Mouse (Mus musculus): ENCODE data around the gene Clec3b. TPM values are rescaled to one million over a fixed set of nuclear protein-coding genes. Genes with fewer than 3 reads are reported as not detected.

Clec3b gene
- polyA plus RNA-seq, 1 experiment from 2014 or later: 0.99 TPM

DNA sequence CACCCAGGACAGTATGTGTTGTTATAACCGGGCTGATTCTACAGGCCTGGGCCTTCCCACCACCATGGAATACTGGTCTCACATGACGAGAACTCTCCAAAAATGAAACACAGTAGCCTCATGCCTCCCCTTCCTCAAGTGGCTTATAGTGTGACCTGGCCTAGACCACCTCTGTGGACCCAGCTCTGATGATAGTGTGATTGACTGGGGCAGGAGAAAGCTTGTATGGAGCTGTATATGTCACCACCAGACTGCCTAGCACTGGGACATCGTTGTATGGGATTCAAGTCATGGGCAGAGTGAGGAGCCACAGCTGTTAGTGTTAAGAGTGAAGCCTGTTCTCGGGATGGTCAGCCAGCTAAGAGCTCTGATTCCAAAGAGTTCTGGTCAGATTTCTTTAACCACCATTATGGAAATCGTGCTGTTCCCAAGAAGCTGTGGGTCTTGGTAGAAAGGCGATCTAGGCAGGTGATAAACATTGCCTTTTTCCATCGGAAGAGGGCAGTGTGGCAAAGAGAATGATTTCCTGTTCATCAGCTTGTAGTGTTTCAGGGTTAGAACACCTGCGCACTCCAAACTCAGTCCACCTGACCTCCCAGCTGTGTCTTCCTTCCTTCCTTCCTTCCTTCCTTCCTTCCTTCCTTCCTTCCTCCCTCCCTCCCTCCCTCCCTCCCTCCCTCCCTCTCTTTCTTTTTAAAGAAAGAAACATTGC lies 7.5 kb downstream of the Clec3b start:
- no peaks in the 10 kb centered on the region for H3K4me1 ChIP-seq (replicated peaks)
- no peaks in the 10 kb centered on the region for H3K27me3 ChIP-seq
- no peaks in the 10 kb centered on the region for H3K9me3 ChIP-seq
- WGBS: 58% methylated on average over 8 of the region's 8 CpGs
- no peaks in the 10 kb centered on the region for H3K36me3 ChIP-seq
- no peak overlapping the region for H3K4me3 ChIP-seq
- H3K4me2 ChIP-seq: no peak overlapping the region
- H3K9ac ChIP-seq: no peak overlapping the region
- no peak for ATAC-seq (ENCODE audit: low read depth)
- no peak overlapping the region for H3K27ac ChIP-seq (replicated peaks)

- H3K27ac ChIP-seq (replicated peaks): no peak overlapping the region
- no peak overlapping the region for H3K4me2 ChIP-seq
- no peak overlapping the region for H3K9ac ChIP-seq
- no peaks in the 10 kb centered on the region for H3K27me3 ChIP-seq
- no peak overlapping the region for H3K4me3 ChIP-seq
- WGBS: 65% methylated on average over 7 of the region's 7 CpGs
- H3K36me3 ChIP-seq: no peaks in the 10 kb centered on the region
- no peaks in the 10 kb centered on the region for H3K9me3 ChIP-seq
- H3K4me1 ChIP-seq (replicated peaks): no peaks in the 10 kb centered on the region
- ATAC-seq (ENCODE audit: low read depth): no peak
These were observed 8.6 kb downstream of the Clec3b start for GRCm38 (mm10) chr9:123159330-123159729.

- Histone ChIP-seq H3K4me2 (no peak overlapping the region), H3K36me3 (no peaks in the 10 kb centered on the region), H3K4me3 (no peak overlapping the region), H3K27ac (replicated peaks) (no peak overlapping the region), H3K9ac (no peak overlapping the region), H3K9me3 (no peaks in the 10 kb centered on the region), H3K27me3 (no peaks in the 10 kb centered on the region), H3K4me1 (replicated peaks) (peaks cover 10% of the 10 kb centered on the region)
- 79% methylated on average over 2 of the region's 2 CpGs for WGBS
- no peak for ATAC-seq (ENCODE audit: low read depth)
These were observed 11.0 kb downstream of the Clec3b start for GRCm38 (mm10) chr9:123161792-123162191.

GRCm38 (mm10) chr9:123162985-123163694 lies 12.4 kb downstream of the Clec3b start:
- Histone ChIP-seq H3K27ac (replicated peaks) (no peak overlapping the region), H3K4me3 (no peak overlapping the region), H3K36me3 (no peaks in the 10 kb centered on the region), H3K4me1 (replicated peaks) (peaks cover 10% of the 10 kb centered on the region), H3K9me3 (no peaks in the 10 kb centered on the region), H3K9ac (no peak overlapping the region), H3K27me3 (no peaks in the 10 kb centered on the region), H3K4me2 (no peak overlapping the region)
- ATAC-seq (ENCODE audit: low read depth): 0 out of 2 replicates have a peak, but pooled peaks have one; percentile 34
- WGBS: 85% methylated on average over 4 of the region's 4 CpGs

DNA sequence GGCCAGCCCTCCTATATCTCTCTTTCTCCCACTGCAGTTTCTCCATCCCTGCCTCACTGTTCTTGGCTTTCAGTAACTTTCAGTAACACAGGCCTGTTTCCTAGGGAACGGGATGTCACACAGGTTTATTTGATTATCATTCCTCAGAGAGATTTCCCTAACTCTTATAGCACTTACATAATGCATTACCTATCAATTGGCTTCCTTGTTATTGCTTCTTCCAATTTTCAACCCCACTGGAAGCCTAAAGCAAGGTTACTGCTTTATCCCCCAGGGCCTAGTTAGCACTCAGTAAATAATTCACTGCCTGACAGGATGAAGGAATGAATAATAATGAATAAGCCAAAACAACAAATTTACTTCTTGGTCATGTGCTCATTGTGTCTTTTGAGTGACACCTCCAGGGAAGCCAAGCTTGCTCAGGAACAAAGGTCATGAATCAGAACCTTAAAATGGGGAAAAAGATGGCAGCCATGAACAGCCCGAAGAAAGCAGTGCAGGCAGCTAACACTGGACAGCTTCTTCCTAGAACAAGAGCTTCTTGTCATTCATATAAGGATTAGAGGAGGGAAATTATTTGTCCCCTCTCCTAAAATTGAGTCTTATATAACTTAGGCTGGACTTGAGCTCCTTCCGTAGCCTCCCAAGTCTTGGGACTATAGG lies 15.2 kb downstream of the Clec3b start:
- 0 out of 2 replicates have a peak, but pooled peaks have one; percentile 32 for ATAC-seq (ENCODE audit: low read depth)
- Histone ChIP-seq H3K4me1 (replicated peaks) (peaks cover 10% of the 10 kb centered on the region), H3K4me3 (no peak overlapping the region), H3K9ac (no peak overlapping the region), H3K9me3 (no peaks in the 10 kb centered on the region), H3K27ac (replicated peaks) (no peak overlapping the region), H3K36me3 (no peaks in the 10 kb centered on the region), H3K4me2 (no peak overlapping the region), H3K27me3 (no peaks in the 10 kb centered on the region)
- 71% methylated on average over 3 of the region's 3 CpGs for WGBS

DNA sequence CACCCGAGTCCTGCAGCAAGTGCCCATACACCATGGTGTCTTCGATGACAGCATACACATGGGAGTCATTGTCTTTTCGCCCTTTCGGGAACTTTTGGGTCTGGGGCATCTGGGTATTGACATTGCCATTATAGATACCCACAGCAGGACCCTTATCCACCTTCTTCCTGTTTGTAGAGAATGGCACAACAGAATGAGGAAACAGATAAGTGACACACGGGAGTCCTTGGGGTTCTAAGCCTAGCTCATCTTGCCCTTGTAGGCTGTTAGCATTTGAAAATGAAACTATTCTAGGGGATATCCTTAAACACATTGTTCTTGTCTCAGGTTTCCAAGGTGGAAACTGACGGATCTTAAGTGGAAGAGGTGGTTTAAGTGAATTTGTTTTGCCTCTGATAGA lies 23.0 kb downstream of the Clec3b start:
- Histone ChIP-seq H3K27ac (replicated peaks) (no peak overlapping the region), H3K9ac (no peak overlapping the region), H3K9me3 (no peaks in the 10 kb centered on the region), H3K27me3 (no peaks in the 10 kb centered on the region), H3K36me3 (no peaks in the 10 kb centered on the region), H3K4me3 (no peak overlapping the region), H3K4me1 (replicated peaks) (0 out of 2 replicates have a peak, but pooled peaks cover 5% of the 10 kb centered on the region), H3K4me2 (no peak overlapping the region)
- WGBS: 95% methylated on average over 6 of the region's 6 CpGs
- no peak for ATAC-seq (ENCODE audit: low read depth)

DNA sequence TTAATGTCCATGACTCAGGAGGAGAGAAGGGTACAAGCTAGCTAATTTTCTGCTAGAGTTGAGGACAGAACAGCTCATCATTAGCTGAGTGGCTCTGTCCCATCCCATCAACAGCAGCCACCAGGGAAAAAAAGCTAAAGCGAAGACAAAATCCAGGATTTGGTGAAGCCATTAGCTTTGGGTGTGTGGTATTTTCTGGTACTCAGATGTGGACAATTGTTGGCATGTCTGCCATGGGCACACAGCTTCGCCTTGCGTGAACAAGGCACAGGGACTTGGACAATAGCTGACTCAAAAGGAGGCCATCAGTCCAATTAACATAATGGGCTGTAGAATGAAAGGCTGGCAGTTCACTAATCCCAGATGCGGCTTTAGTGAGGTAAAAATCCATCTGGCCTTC lies 23.6 kb downstream of the Clec3b start:
- no peak overlapping the region for H3K27ac ChIP-seq (replicated peaks)
- ATAC-seq (ENCODE audit: low read depth): no peak
- H3K4me3 ChIP-seq: no peak overlapping the region
- 41% methylated on average over 4 of the region's 4 CpGs for WGBS
- no peaks in the 10 kb centered on the region for H3K36me3 ChIP-seq
- no peaks in the 10 kb centered on the region for H3K27me3 ChIP-seq
- no peak overlapping the region for H3K9ac ChIP-seq
- H3K4me2 ChIP-seq: no peak overlapping the region
- 0 out of 2 replicates have a peak, but pooled peaks cover 5% of the 10 kb centered on the region for H3K4me1 ChIP-seq (replicated peaks)
- no peaks in the 10 kb centered on the region for H3K9me3 ChIP-seq

GRCm38 (mm10) chr9:123177380-123178048 lies 26.8 kb downstream of the Clec3b start:
- Histone ChIP-seq H3K27ac (replicated peaks) (no peak overlapping the region), H3K9ac (no peak overlapping the region), H3K4me1 (replicated peaks) (0 out of 2 replicates have a peak, but pooled peaks cover 5% of the 10 kb centered on the region), H3K9me3 (no peaks in the 10 kb centered on the region), H3K4me3 (no peak overlapping the region), H3K36me3 (no peaks in the 10 kb centered on the region), H3K4me2 (no peak overlapping the region), H3K27me3 (no peaks in the 10 kb centered on the region)
- no peak for ATAC-seq (ENCODE audit: low read depth)
- WGBS: 91% methylated on average over 9 of the region's 9 CpGs

GRCm38 (mm10) chr9:123180003-123180402 lies 29.3 kb downstream of the Clec3b start:
- H3K27me3 ChIP-seq: no peaks in the 10 kb centered on the region
- H3K9me3 ChIP-seq: no peaks in the 10 kb centered on the region
- no peak overlapping the region for H3K9ac ChIP-seq
- H3K4me1 ChIP-seq (replicated peaks): no peaks in the 10 kb centered on the region
- 95% methylated on average over 6 of the region's 6 CpGs for WGBS
- H3K27ac ChIP-seq (replicated peaks): no peak overlapping the region
- H3K4me3 ChIP-seq: no peak overlapping the region
- H3K36me3 ChIP-seq: no peaks in the 10 kb centered on the region
- no peak for ATAC-seq (ENCODE audit: low read depth)
- no peak overlapping the region for H3K4me2 ChIP-seq

DNA sequence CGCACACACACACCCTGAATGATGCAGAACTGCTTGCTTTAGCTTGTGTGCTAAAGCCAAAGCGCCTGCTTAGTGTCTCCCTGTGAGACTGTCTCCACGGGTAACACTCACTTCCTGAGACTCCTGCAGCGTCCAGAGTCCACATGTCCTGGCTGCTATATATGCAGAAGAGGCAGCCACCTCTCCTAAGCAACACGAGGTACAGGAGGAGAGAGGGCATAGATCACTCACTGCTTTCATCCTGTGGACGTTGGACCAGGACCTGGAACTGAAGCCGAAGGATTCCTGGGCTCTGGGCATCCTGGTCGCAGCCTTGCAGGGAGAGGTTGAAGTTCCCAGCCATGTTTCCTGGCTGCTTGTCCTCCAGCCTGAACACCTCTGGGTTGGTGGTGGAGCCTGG lies 32.5 kb downstream of the Clec3b start:
- H3K9me3 ChIP-seq: no peaks in the 10 kb centered on the region
- WGBS: 80% methylated on average over 8 of the region's 8 CpGs
- no peak overlapping the region for H3K4me2 ChIP-seq
- no peaks in the 10 kb centered on the region for H3K36me3 ChIP-seq
- no peaks in the 10 kb centered on the region for H3K4me1 ChIP-seq (replicated peaks)
- no peak overlapping the region for H3K4me3 ChIP-seq
- H3K27me3 ChIP-seq: no peaks in the 10 kb centered on the region
- no peak overlapping the region for H3K27ac ChIP-seq (replicated peaks)
- no peak overlapping the region for H3K9ac ChIP-seq
- no peak for ATAC-seq (ENCODE audit: low read depth)

- no peak overlapping the region for H3K27ac ChIP-seq (replicated peaks)
These were observed 34.8 kb downstream of the Clec3b start for GRCm38 (mm10) chr9:123185546-123185945.

GRCm38 (mm10) chr9:123186151-123186550 lies 35.4 kb downstream of the Clec3b start:
- H3K9me3 ChIP-seq: no peaks in the 10 kb centered on the region
- 88% methylated on average over 5 of the region's 5 CpGs for WGBS
- ATAC-seq (ENCODE audit: low read depth): no peak

More at GRCm38 (mm10) chr9:123185546-123185945, 34.8 kb downstream of the Clec3b start:
- Histone ChIP-seq H3K9ac (no peak overlapping the region), H3K4me1 (replicated peaks) (no peaks in the 10 kb centered on the region), H3K9me3 (no peaks in the 10 kb centered on the region), H3K36me3 (no peaks in the 10 kb centered on the region), H3K4me2 (no peak overlapping the region), H3K27me3 (no peaks in the 10 kb centered on the region), H3K4me3 (no peak overlapping the region)
- no peak for ATAC-seq (ENCODE audit: low read depth)
- WGBS: 49% methylated on average over 2 of the region's 2 CpGs

More at GRCm38 (mm10) chr9:123186151-123186550, 35.4 kb downstream of the Clec3b start:
- H3K4me1 ChIP-seq (replicated peaks): no peaks in the 10 kb centered on the region
- no peak overlapping the region for H3K4me2 ChIP-seq
- no peak overlapping the region for H3K9ac ChIP-seq
- no peaks in the 10 kb centered on the region for H3K36me3 ChIP-seq
- H3K27me3 ChIP-seq: no peaks in the 10 kb centered on the region
- H3K4me3 ChIP-seq: no peak overlapping the region
- H3K27ac ChIP-seq (replicated peaks): no peak overlapping the region
